Mouse (Mus musculus) splenic B cell, adult 2 months (primary cell): ENCODE measurements around the gene Gtf3c2.

ENCODE experiments used
- DNase-seq: peaks from one replicate; pipeline ENCODE4 v3.0.0-alpha.2; 2011; ENCODE audit warnings: low read depth, low spot score
- H3K27me3 ChIP-seq: 2 replicates; pipeline ENCODE4 v1.6.1; 2012; ENCODE audit warnings: mild to moderate bottlenecking, low read length, moderate library complexity, mixed read lengths; ENCODE audit not compliant: control insufficient read depth, poor library complexity, insufficient read depth, severe bottlenecking
- H3K36me3 ChIP-seq: 2 replicates; pipeline ENCODE4 v1.6.1; 2012; ENCODE audit warnings: mild to moderate bottlenecking, low read length, moderate library complexity, mixed read lengths; ENCODE audit not compliant: control insufficient read depth, poor library complexity, insufficient read depth, severe bottlenecking

The Gtf3c2 gene

DNA sequence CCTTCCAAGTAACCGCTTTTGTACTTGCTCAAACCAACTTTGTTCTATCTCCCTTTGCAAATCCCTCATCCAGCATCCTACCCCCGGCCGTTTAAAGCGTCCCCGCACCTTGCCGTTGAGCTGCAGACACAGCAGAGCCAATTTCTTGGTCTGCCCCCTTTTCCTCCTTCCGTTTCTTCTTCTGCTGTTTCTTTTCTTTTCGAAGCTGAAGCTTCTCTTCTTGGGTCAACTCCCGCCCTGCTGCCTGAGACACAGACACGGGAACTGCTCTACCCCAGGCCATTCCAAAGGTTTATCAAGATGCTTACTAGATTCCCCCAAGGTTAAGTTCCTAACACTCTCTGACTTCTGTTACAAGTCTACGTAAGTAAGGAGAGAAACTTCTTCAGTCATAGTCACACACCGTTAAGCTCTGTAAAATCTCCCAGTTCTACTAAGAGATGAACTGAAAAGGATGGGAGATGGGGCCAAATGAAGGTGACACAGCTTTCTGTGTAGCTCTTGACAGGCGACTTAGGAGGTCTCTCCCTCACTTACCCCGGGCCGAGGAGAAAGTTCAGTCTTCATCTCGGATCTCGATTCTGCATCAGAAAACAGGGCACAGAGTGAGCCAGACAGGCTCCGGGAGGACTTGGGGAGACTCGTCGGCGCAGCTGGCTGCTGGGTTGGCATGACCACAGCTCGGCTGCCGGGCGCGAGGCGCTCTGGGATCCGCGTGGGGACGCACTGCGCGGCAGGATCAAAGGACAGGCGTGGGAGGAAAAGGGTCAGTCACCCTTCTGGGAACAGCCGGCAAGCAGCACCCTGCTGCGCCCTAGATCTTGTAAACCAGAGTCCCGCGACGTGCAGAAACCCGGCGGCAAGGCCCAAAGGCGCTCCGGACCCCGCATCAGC lies 12.3 kb upstream of the Gtf3c2 start:
- H3K36me3 ChIP-seq, result peaks cover 12% of the 10 kb centered on the region
- DNase-seq, result no peak
- H3K27me3 ChIP-seq, result no peaks in the 10 kb centered on the region

DNA sequence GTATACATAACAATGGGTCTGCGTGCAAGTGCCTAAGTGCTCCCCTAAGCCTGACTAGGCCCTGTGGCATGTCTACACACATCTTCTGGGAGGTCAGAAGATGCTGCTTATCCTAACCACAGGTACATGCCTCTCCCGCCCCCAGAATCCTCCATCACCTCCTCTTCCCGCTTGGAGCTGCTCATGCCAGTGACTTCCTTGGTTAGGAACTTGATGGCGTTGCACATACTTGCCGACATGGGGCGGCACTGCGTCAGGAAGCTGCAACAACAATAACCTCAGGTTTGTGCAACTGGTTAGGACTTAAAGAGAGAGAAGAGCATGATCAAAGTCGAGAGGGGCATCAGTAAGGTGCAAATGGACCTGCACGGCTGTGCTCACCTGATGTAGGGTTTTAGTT lies 10.3 kb upstream of the Gtf3c2 start:
- peaks cover 4% of the 10 kb centered on the region; the same call in 1 of the 2 replicates for H3K36me3 ChIP-seq
- DNase-seq, result no peak

DNA sequence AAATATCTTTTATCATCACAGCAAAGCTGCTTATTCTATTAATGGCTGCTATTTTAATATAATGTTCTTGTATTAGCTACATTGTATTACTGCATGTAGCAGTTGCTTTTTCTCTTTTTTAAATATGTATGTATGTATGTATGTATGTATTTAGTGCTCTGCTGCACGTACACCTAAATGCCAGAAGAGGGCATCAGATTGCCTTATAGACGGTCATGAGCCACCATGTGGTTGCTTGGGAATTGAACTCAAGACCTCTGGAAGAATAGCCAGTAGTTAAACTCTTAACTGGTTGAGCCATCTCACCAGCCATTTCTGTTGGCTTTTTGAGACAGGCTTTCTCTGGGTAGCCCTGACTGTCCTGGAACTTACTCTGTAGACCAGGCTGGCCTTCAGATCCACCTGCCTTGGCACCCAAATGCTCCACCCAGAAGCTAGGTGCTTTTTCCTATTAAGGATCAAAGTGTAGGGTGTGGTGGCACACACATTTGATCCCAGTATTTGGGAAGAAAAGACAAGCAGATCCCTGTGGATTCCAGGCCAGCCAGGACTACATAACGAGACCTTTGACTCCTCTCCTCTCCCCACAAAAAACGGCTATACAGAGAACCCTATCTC lies 8.4 kb upstream of the Gtf3c2 start:
- peak; percentile 67 for DNase-seq
- H3K27me3 ChIP-seq, result no peaks in the 10 kb centered on the region
- H3K36me3 ChIP-seq, result peaks cover 2% of the 10 kb centered on the region; the same call in 1 of the 2 replicates

More for the DNA sequence above, 10.3 kb upstream of the Gtf3c2 start:
- no peaks in the 10 kb centered on the region for H3K27me3 ChIP-seq

DNA sequence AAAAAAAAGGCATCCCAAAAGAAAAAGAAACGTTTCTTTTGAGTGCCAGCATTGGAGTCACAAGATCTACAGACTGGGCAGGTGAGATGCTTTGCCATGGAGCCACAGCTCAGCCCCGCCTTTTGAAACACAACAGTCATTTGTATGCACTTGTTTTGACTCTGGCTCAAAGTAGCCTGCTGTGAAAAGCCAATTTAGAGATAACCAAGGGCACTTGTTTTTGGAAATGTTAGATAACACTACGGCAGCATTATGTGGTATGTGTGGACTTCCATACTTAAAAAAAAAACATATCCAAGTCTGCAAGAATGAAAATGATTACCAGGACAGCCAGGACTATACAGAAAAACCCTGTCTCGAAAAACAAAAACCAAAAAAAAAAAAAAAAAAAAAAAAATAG lies 3.7 kb upstream of the Gtf3c2 start:
- H3K36me3 ChIP-seq, result peaks cover 2% of the 10 kb centered on the region; the same call in 1 of the 2 replicates
- H3K27me3 ChIP-seq, result no peaks in the 10 kb centered on the region
- no peak for DNase-seq

GRCm38 (mm10) chr5:31181183-31181770 lies 1.3 kb upstream of the Gtf3c2 start:
- H3K27me3 ChIP-seq, result no peaks in the 10 kb centered on the region
- DNase-seq, result no peak
- no peaks in the 10 kb centered on the region; the same call in 1 of the 2 replicates for H3K36me3 ChIP-seq

GRCm38 (mm10) chr5:31179301-31179765 lies 611 bp downstream of the Gtf3c2 start:
- DNase-seq, result no peak
- Histone ChIP-seq H3K27me3 (no peaks in the 10 kb centered on the region), H3K36me3 (no peaks in the 10 kb centered on the region; the same call in 1 of the 2 replicates)

DNA sequence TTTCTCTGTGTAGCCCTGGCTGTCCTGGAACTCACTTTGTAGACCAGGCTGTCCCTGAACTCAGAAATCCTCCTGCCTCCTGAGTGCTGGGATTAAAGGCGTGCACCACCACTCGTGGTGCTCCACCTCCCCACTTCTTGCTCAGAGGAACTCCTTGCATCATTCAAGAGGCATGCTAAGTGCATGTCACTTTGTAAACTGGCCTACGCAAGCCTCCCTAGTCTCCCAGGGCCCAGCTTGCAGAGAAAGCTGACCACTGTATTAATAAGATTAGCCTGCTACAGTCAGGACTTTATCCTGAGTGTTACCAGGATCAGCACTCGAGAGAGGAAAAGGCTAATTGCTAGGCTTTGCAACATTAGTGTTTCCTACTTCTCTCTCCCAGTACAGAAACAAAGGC lies 11.3 kb downstream of the Gtf3c2 start:
- Histone ChIP-seq H3K36me3 (peaks cover 31% of the 10 kb centered on the region), H3K27me3 (no peaks in the 10 kb centered on the region)
- DNase-seq, result no peak

DNA sequence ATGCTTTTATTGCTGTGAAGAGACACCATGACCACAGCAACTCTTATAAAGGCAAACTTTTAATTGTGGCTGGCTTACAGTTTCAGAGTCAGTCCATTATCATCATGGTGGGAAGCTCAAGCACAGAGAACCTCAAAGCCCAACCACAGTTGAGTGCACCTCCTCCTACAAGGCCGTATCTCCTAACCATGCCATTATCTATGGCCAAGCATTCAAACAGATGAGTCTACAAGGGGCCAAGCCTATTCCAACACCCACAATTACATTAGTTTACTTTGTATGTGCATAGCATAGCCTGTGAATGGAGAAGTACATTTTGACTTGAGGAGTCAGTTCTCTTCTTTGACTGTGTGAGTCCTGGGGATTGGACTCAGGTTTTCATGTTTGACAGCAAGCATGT lies 15.1 kb downstream of the Gtf3c2 start:
- no peak for DNase-seq
- peaks cover 23% of the 10 kb centered on the region for H3K36me3 ChIP-seq

GRCm38 (mm10) chr5:31162462-31162861 lies 17.5 kb downstream of the Gtf3c2 start:
- peaks cover 27% of the 10 kb centered on the region for H3K36me3 ChIP-seq
- no peak for DNase-seq
- no peaks in the 10 kb centered on the region for H3K27me3 ChIP-seq

More for the DNA sequence above, 15.1 kb downstream of the Gtf3c2 start:
- H3K27me3 ChIP-seq, result no peaks in the 10 kb centered on the region

GRCm38 (mm10) chr5:31154152-31154553 lies 25.8 kb downstream of the Gtf3c2 start, which contains the start of gene Mpv17:
Gene Mpv17 (minus strand): TSS chr5:31154251.
- peaks cover 16% of the 10 kb centered on the region for H3K36me3 ChIP-seq
- H3K27me3 ChIP-seq, result no peaks in the 10 kb centered on the region
- peak; percentile 84 for DNase-seq

- H3K27me3 ChIP-seq, result no peaks in the 10 kb centered on the region
- no peak for DNase-seq
- H3K36me3 ChIP-seq, result peaks cover 11% of the 10 kb centered on the region
Measured at GRCm38 (mm10) chr5:31153516-31154151, 26.3 kb downstream of the Gtf3c2 start.

GRCm38 (mm10) chr5:31151746-31152145 lies 28.2 kb downstream of the Gtf3c2 start:
- DNase-seq, result no peak
- Histone ChIP-seq H3K27me3 (no peaks in the 10 kb centered on the region), H3K36me3 (peaks cover 1% of the 10 kb centered on the region; the same call in 1 of the 2 replicates)

DNA sequence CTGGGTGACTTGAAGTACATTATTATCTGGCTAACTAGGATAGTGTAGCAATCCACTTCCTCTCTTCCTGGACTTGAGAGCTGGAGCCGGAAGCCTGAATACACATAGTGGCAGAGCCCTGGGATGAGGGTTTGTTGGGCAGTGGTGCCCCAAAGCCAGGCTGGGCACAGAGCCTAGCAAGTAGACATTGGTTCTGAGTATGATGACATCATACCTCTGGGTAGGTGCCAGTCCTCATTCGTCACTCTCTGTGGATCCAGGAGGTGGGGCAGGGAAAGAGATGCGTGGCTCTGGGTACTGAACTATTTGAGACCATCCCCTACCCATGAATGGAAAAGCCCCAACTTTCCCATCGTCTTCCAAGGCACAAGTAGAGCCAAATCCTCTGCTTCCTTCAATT lies 30.2 kb downstream of the Gtf3c2 start:
- DNase-seq, result no peak
- H3K27me3 ChIP-seq, result no peaks in the 10 kb centered on the region
- H3K36me3 ChIP-seq, result no peaks in the 10 kb centered on the region; the same call in 1 of the 2 replicates

DNA sequence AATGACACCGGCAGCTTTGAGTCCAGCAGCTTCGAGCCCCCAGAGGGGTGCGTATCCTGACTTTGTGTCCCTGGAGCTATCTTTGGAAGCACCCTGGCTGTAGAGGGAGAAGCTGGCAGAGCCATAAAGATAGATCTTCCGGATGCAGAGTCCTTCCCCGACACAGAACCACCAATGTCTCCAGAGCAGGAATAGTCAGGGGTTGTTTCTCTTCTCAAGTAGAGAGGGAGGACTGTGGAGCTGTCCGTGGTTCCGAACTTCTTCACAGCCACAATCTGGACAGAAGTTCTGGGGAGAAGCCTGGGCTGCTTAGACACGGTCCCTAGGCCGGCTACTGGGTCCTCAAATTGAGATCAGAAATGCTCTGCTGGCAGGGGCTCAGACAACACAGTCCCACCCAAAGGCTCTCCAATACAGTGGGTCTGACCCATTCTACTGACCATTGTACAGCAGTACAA lies 40.9 kb downstream of the Gtf3c2 start:
- H3K27me3 ChIP-seq, result no peaks in the 10 kb centered on the region; the same call in none of the 2 replicates
- no peak for DNase-seq
- no peaks in the 10 kb centered on the region for H3K36me3 ChIP-seq
